Mouse (Mus musculus): ENCODE measurements around the gene Slc25a15. TPM values are rescaled to one million over a fixed set of nuclear protein-coding genes. Genes with fewer than 3 reads are reported as not detected.

Gene Slc25a15
- polyA plus RNA-seq, 1 experiment from 2014 or later: 8.8 TPM

Other genes starting within 250 kb of the Slc25a15 start
- 9.5 and 10.4 TPM in 2 replicates for gene Nek3, start 232.2 kb downstream of the Slc25a15 start, polyA plus RNA-seq (2015; fragmentation: Nextera tagmentation; extraction: Ambion mirVana)
- gene Ckap2, start 212.8 kb downstream of the Slc25a15 start, polyA plus RNA-seq (2015; fragmentation: Nextera tagmentation; extraction: Ambion mirVana): 16.9 and 19.1 TPM in 2 replicates
- 42.1 and 42.3 TPM in 2 replicates for gene Vps36, start 205.8 kb downstream of the Slc25a15 start, polyA plus RNA-seq (2015; fragmentation: Nextera tagmentation; extraction: Ambion mirVana)
- 8.3 and 8.5 TPM in 2 replicates for gene Thsd1, start 171.3 kb downstream of the Slc25a15 start, polyA plus RNA-seq (2015; fragmentation: Nextera tagmentation; extraction: Ambion mirVana)
- not detected in 2 replicates for gene Tpte, start 115.2 kb downstream of the Slc25a15 start, polyA plus RNA-seq (2015; fragmentation: Nextera tagmentation; extraction: Ambion mirVana)
- gene Mrps31, start 12.8 kb upstream of the Slc25a15 start, polyA plus RNA-seq (2015; fragmentation: Nextera tagmentation; extraction: Ambion mirVana): 33.8 and 34.2 TPM in 2 replicates